Mouse (Mus musculus): ENCODE results near the gene Wfdc15a.
"Not testable (repeated sequence)": the region's sequence is repeated elsewhere in the genome, so short reads cannot be mapped to it uniquely, and the experiment has no call there.

The Wfdc15a gene

DNA sequence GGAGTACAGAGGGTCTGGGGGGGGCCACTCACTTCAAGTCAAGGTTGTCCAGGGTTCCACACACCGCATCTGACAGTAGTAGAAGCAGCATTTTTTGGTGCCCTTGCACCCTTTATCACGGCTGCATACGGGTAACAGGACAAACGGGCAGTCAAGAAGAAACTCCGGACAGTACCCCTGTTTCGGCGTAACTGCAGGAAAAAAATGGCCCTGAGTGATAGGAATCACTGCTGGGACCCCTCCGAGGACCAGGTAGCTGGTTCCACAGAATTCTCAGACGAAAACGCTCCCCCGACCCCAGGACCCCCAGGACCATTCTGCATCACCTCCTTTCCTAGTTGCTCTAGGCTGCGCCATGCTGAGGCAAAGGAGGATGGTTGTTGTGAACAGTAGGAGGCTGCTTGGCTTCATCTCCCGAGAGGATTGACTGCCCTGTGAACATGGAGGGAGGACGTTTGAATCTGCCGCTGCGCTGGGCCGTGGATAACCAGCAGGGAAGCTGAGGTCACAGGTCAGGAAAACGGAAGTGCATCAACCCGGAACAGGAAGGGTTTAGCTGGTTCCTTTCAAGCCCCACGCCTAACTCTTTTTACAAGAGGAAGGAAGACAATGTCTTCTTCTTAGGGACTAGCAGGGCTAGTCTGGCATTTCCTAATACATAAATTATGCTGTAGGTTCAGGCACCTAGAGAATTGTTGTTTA, at the start of gene Wfdc15a:
Gene Wfdc15a, minus strand, starts transcription at position 505 of the 702 bp plus-strand sequence.
- no peak for DNase-seq

DNA sequence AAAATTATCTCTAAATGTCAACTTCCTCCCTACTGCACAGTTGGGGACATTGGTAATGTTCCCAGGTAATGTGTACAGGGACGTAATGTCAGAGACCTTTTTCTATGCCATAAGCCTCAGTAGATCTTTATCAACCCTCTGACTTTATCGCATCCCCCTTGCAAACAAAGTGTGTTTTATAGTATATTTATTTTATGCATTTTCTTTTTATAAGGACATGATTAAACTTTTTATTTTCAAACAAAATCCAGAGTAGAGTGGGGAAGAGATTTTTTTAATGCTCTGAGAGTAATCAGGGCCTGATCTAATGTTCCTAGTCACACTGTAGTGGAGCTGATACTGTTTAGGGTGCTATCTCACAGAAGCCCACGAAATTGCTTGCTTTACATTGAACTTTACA, 38.4 kb upstream of the Wfdc15a start, which contains the start of gene Svs2:
Gene Svs2, minus strand, starts transcription at position 101 of the 400 bp plus-strand sequence.
- DNase-seq, result no peak

DNA sequence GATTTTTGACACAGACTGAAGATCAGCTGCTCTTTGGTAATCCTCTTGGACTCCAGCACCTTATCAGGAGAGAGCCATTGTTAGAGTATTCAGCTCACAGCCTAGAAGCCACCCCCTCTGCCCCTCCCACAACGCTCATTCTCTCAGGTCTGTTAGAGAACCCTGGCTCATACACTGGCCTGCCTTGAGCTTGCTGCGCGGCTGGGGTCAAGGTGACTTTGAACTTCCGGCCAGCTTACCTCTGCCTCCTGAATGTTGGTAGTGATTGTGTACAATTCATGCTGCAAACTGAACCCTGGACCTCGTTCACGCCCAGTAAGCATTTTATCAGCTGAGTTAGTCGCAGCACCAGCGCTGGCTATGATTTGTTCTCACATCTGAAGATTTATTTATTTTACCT, 32.7 kb upstream of the Wfdc15a start:
- DNase-seq, result no peak

DNA sequence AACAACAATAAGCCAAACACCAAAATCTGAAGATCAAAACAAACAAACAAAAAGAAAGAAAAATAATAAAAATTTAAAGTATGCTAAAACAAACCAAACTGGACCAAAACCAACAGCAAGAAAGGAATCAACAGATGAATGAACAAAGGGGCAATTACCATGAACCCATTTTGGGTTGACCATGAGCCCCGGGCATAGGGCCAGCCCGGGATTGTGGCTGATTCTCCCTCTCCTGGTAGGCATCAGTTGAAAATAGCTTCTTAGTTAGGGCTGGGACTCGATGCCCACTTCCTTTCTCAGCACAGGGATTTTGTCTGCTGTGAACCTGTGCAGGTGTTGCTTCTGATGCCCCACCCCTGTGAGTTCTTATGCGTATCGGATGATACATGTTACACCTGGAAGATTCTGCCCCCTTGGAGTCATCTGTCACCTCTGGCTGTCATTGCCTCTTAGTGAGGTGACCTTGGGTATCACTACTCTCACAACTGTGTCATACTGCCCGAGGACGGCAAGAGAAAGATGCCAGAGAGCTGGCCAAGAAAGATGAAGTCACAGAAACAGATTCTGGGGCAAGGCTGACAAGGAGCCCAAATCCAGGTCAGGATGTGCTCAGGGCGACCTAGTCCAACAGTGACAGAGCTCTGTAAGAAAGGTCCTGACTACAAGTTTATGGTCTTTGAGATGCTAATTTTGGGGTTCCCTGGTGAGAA, 28.6 kb upstream of the Wfdc15a start:
- no peak for DNase-seq

DNA sequence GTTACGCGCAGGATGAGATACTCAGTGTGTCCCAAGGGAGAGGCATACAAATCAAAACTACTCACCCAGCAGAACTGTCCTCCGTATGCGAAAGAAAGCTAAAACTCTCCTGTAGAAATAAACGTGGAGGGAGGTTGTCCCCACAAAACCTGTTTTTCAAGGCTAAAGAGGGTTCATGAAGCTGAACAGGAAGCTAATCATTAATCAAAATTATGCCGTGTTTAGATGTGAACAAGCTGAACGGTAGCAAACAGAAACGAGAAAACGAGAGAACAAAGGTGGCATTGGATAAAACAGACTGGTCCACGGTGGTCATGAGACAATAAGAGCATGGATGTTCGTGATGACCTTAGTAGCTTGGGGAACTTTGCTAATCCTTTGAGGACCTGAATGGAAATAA, 21.6 kb upstream of the Wfdc15a start, which contains the start of gene Wfdc15b:
Gene Wfdc15b, minus strand, starts transcription at position 139 of the 400 bp plus-strand sequence.
- DNase-seq, result no peak

DNA sequence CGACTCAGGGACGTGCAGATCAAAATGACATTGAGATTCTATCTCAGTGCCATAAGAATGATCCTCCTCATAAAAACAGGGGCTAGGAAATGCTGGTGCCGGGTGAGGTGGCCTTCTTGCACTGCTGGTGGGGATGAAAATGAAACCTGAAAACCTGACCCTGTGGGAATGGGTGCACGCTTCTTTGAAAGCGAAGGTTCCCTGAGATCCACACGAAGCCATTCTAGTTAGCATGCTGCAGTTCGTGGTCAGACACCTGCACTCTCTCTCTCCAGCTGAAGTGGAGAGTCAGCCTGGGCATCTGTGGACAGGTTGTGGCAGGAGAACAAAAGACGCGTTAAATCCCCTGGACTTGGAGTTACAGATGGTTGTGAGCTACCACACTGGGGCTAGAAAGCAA, 19.4 kb upstream of the Wfdc15a start:
- no peak for DNase-seq

DNA sequence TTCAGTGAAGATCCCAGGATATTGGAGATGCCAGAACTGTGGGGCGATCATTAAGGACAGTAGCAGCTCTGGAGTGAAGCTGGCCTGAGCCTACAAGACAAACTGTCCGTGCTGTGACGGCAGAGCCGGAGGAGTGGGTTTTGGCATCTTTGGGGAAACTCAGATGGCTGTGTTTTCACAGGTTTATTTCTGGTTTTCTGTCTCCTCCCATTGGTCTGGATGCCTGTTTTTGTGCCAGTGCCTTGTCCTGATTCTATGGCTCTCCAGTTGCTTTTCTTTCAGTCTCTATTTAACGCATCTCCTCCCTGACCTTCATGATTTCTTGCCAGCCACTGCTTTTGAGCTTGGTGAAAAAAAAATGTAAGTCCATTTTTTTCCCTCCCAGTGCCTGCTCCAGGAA, 12.8 kb upstream of the Wfdc15a start:
- DNase-seq, result no peak

DNA sequence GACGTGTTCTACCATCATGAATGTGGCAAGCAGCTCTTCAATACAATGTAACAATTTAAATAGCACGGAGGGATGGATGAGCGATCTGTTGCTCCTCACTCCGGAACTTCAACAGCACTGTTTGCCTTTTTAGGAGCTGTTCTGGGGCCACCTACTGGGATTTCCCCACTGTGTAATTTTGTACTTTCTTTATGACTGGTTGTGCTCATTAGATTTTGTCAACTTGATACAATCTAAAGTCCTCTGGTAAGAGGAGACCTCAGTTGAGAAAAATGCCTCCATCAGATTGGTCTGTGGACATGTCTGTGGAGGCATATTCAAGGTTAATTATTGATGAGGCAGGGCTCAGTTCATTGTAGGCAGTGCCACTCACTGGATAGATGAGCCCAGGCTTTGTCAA, 11.0 kb upstream of the Wfdc15a start:
- no peak for DNase-seq

DNA sequence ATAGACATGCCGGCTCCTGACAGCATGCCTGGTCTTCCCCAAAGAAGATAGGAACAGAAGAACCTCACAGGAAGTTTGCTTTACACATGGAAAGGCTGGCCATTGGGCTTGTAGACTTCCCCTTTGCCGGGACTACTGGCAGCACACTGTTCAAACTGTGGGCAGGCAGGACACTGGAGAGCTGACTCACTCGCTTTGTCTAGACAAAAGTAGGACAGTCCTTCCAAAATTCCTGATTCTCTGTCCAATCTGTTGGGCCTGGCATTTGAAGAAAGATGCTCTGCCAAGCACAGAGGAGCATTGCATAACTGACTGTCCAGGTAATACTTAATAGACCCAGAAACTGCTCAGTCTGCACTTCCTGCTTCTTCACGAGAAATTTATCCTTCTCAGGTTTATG, 6.7 kb upstream of the Wfdc15a start:
- no peak for DNase-seq

DNA sequence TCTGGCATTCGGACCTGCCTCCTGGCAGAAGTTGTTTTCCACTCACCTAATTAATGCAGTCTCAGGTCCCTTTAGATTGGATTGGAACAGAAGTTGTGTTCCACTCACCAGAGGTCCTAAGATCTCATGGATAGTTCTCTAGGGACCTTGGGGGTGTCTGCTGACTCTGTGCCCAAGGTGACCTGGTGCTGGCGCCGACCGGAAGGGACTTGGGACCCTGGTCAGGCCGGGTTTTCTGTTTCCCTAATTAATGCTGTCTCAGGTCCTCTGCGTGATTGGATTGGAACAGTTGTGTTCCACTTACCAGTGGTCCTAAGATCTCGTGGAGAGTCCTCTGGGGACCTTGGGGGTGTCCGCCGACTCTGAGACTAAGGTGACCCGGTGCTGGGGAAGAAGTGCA, 6.1 kb upstream of the Wfdc15a start:
- not testable (repeated sequence) for DNase-seq

DNA sequence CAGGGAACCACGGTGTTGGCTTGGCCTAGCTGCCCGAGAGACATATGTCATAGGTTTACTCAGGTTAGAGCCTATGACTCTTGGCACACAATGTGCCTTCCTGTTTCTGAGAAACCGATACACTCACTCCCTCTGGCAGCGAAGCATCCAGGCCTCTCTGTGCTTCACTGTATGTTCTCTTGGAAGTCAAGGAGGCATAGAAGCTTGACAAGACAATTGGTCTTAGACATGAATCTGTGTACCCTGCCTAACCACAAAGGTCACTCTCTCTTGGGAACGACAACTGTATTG, 3.3 kb downstream of the Wfdc15a start:
- no peak for DNase-seq

DNA sequence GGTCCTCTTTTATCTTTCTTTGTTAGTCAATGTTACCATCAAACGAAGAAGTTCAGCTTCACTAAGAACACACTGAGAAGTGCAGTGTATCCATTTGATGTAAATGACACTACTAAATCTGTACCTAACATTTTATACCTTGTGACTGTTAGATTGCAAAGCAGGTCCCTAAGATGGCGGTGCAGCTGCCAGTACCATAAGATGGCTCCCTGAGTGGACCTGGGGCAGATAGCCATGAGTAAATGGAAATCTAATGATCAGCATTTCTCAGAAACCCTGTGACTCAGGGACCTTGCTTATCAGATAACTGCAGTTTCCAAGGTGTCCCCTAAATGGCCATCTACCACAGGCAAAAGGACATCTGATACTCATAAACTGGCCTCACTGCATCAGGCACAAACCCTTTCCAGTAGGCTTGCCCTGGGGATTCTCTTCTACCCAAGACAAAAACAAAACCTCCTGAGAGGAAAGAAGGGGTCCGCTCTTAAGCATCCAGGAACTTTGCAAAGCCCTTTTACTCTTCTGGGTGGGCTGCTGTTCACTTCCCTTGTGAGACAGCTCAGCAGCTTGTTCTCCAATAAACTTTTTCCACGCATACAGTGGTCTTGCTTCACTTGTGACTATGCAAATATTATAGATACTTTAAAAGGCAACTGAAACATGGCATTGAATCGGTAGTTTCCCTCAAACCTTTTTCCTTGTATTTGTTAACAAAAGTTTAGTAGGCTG, 3.8 kb downstream of the Wfdc15a start:
- DNase-seq, result no peak

DNA sequence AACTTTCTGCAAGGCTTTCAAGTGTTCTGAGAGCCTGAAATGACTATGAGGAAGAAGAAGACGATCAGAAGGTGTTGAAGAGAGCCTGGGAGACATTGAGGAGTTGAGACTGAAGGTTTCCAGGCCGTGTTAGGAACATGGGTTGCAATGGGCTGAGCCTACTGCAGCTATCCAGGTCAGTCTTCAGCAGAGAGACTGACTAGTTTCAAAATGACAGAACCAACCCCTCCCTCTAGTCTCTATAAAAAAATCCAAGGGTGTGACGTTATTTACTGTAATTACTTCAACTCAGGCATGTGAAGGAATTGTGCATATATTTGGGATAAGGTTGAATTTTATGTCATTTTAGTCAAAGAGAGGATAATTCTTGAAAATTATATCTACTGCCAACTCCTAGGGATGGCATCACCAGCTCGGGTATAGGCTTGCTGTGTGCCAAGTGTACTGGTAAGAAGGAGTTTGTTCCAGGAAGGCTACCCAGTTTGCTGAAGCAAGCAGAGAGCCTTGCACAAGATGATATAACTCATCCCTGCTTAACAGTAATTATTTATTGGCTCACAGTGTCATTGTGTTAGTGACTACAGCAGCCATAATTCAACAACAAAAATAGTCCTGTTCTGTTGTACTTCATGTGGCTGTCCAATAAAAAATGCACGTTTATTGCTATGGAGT, 4.8 kb downstream of the Wfdc15a start:
- no peak for DNase-seq

DNA sequence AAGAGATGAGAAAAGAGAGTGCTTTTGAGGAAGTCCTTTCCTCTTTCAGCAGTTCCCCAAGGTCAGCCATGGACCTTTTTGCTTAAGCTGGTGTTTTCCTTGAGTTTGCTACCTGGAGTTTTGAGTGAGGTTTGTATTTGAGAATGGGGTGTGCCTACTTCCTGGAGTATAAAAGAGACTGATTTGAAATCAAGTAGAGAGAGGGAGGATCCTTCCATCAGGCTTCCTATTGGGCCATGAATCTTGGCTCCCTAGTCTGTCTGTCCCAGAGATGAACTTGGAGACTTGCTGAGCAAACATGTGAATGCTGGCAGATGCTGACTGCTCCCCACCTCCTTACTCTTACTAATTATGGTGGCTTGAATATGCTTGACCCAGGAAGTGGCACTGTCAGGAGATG, 7.7 kb downstream of the Wfdc15a start:
- no peak for DNase-seq

DNA sequence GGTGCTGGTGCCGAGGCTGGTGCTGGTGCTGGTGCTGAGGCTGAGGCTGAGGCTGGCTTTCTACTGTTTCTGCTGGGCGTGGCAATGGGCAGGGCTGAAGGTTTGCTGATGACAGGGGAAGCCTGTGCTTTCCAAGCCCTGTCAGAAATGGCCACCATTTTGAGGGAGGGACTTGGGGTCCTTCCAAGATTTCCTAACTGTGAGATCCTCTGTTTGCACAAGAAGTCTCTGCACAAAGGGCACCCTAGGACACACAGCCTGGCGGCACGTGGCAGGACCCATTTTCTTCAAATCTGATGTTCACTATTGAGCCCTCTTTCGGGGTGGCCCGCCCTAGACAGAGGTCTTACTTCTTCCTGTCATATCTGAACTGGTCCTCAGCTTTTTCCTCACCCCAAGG, 9.4 kb downstream of the Wfdc15a start, which contains the start of gene Wfdc12:
Gene Wfdc12, minus strand, starts transcription at position 33 of the 400 bp plus-strand sequence.
- DNase-seq, result peak; percentile 18

DNA sequence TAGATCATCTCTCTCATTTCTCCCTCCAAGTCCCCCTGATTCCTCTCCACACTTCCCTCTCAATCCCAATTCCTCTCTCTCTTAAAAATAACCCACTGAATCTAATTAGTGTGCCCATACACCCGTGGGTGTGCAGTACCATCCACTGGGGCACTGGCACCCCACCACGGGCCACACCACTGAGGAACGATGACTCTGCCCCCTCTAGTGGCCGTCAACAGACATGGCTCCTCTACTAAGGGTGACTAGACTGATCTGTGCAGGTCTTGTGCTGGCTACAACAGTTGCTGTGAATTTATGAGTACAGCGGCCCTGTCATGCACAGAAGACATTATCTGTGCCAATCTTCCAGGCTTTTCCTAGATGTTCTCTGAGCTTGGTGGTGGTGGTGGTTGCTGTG, 11.2 kb downstream of the Wfdc15a start:
- no peak for DNase-seq

DNA sequence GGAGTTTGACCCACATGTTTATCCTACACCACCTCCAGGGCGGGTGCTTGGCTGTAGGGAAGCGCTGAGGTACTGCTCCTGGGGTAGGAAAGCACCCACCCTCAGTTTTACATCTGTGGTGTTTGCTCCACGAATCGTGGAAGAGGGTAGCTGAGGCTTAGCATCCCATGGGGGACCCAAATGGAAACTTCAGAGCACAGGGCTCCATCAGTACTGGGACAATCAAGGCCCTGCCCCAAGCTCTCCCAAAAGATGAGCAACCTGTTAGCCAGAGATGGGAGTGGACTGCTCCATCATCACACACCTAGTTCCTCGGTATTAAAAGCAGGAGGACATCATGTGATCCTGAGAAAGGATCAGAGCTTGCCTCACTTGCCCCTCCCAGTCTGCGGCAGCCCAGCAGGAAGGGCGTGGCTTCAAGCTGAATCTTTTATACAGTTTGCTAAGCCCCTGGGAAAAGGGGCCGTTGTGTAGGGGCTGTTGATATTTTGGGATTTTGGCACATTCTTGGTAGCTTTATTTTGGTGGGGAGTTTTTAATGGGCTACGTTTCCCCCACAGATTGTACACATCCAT, 15.7 kb downstream of the Wfdc15a start:
- DNase-seq, result no peak

DNA sequence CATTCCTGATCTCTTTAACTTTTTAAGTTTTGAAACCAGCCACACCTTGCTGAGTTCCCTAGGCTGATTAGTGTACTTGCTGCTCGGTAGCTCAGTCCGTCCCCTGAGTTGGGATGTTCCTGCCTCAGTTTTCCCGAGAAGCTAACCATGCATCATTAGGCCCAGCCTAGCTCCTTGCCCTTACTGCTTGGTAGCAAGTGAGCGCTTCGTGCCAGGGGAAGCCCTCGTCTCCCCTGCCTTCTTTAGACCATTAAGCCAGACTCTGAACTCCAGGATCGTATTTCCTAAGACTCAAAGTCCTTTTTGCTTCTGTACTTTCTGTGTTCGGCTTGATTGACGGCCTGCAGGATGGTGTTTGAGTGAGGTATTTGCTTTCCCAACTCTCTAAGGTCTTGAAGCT, 16.6 kb downstream of the Wfdc15a start:
- no peak for DNase-seq

DNA sequence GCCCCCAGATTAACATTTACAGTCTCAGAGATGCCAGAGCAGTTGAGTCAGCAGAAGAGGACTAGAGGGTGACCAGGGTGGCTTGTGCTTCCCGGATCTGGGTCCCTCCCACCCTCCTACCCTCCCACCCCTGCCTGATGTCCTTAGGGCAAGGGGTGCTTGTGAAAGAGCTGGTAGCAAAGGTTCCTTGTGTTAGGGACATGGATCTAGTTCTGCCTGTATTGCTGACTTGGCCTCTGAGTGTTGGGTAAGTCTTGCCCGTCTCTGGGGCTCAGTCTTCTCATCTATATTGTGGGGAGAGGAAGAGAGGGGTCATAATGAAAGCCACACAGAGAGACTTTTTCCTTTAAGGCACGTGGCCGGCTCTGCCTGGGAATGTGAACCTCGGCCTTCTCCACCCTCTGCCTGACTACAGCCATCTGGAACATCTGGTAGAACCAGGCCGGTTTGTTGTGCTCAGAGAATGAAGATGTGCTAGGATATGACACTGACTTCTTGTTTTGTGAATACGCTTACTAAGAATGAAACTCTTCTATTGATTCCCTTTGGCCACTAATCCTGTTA, 17.2 kb downstream of the Wfdc15a start, which contains the start of gene Wfdc5:
Gene Wfdc5, minus strand, starts transcription at position 51 of the 564 bp plus-strand sequence.
- no peak for DNase-seq

DNA sequence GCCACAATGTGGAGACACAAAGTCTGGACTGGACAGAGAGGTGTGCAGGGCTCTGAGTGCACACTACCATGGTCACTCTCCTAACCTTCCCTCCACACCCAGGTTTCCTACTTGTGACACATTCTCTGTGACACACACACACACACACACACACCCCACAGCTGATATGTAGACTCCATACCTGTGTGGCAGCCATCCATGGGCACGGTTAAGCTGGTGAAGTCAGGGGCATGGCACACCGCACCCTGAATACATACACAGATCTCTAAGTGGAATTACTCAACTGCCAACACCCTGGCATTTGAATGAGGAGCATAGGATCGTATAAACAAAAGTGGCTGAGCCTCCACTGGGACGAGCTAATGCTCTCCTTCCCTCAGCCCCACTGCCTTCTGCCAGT, 19.2 kb downstream of the Wfdc15a start:
- no peak for DNase-seq

DNA sequence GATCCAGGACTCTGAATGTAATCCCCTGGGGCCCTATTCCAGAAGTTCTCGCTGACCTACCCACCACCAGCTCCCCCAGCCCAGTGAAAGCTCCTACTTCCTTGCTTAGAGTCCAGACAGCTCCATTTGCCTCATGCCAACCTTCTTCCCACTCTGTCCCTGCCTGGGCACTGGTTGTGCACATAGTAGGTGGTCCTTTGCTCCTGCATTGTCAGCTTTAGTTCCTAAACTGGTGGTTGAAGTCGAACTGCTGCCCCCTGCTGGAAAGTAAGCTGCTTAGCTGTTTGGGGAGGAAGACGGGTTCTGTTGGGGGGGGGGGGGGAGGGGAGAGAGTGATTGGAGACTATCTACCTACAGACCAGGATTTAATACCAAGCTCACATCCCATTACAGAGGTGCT, 19.8 kb downstream of the Wfdc15a start:
- peak; percentile 54 for DNase-seq

DNA sequence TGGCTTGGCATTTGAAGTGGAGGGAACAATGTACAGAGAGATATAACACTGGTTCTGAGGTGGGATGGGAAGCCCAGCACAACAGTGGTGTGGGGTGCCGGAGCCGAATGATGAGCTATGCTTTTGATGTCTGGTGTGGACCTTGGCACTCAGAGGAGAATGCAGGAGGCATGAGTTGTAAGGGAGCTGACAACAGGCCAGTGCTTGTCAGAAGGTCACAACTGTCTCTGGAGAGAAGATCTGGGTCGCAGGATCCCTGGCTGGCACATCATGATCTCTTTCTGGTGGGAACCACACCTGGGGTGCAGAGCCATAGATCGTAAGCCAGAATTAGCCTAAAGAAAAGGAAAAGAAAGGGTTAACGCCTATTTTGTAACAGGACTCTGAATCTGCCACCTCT, 22.1 kb downstream of the Wfdc15a start:
- no peak for DNase-seq

DNA sequence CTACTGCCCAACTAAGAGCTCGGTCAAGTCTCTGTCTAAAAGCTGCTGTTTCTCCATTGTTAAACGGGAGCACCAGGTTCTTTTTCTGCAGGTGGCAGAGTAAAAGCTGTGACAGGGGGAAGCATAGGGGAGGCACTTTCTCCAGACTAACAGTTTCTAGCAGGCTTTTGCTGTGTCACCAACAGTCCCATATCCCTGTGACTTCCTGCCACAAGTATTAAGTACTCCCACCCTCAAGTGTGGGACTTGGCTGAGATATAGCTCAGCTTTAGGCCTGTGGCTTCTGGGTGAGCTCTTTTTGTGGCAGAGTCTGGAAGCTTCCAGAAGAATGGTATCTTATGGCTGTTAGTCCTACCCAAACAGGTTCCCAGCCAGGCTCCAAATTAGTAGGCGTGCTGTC, 24.1 kb downstream of the Wfdc15a start:
- DNase-seq, result no peak

All from lung, postnatal 14 days (tissue).